Mouse (Mus musculus) embryonic facial prominence, embryonic 15.5 days (tissue): ENCODE data around the gene Fyn. TPM values are rescaled to one million over a fixed set of nuclear protein-coding genes. Genes with fewer than 3 reads are reported as not detected.

ENCODE experiments used
- ATAC-seq: fragments of 200-750 bp; cut with Nextera tagmentation; 2 replicates; pipeline ENCODE4 v1.8.0; 2017; ENCODE audit warnings: low read depth, moderate TSS enrichment; ENCODE audit not compliant: insufficient number of reproducible peaks, low FRiP score, low TSS enrichment
- H3K27ac ChIP-seq: fragments of 300-500 bp; sonication (generic); replicated peaks from 2 replicates; pipeline ENCODE4 v1.5.1; 2015; ENCODE audit warnings: mild to moderate bottlenecking, inconsistent platforms
- H3K27me3 ChIP-seq: fragments of 300-500 bp; sonication (generic); 2 replicates; pipeline ENCODE4 v1.6.1; 2015; ENCODE audit warnings: inconsistent platforms
- H3K36me3 ChIP-seq: fragments of 300-500 bp; sonication (generic); 2 replicates; pipeline ENCODE4 v1.6.1; 2015; ENCODE audit warnings: mild to moderate bottlenecking, inconsistent platforms
- H3K4me1 ChIP-seq: fragments of 300-500 bp; sonication (generic); 2 replicates; pipeline ENCODE4 v1.6.1; 2015; ENCODE audit warnings: inconsistent platforms
- H3K4me2 ChIP-seq: fragments of 300-500 bp; sonication (generic); replicated peaks from 2 replicates; pipeline ENCODE4 v1.6.1; 2015; ENCODE audit warnings: mild to moderate bottlenecking, inconsistent platforms
- H3K4me3 ChIP-seq: fragments of 300-500 bp; sonication (generic); replicated peaks from 2 replicates; pipeline ENCODE4 v1.5.1; 2015; ENCODE audit warnings: mild to moderate bottlenecking, inconsistent platforms
- H3K9ac ChIP-seq: fragments of 300-500 bp; sonication (generic); 2 replicates; pipeline ENCODE4 v1.6.1; 2015; ENCODE audit warnings: inconsistent platforms
- H3K9me3 ChIP-seq: fragments of 300-500 bp; sonication (generic); replicated peaks from 2 replicates; pipeline ENCODE4 v1.6.1; 2016; ENCODE audit warnings: inconsistent platforms
- WGBS: fragments of 180-500 bp; shearing (Covaris S2); methylation state at CpG from one replicate; pipeline ENCODE4 v1.1.7; 2015; 5-methylcytosine and 5-hydroxymethylcytosine counted together
- polyA plus RNA-seq: library from polyadenylated mRNA; unstranded; fragments of >200 nt; fragmentation: Nextera tagmentation; extraction: Ambion mirVana; gene quantifications from 2 replicates; pipeline ENCODE4 v1.2.1, GENCODE M21; 2015

Fyn gene
- polyA plus RNA-seq, 1 experiment from 2014 or later, result 42.8 TPM

DNA sequence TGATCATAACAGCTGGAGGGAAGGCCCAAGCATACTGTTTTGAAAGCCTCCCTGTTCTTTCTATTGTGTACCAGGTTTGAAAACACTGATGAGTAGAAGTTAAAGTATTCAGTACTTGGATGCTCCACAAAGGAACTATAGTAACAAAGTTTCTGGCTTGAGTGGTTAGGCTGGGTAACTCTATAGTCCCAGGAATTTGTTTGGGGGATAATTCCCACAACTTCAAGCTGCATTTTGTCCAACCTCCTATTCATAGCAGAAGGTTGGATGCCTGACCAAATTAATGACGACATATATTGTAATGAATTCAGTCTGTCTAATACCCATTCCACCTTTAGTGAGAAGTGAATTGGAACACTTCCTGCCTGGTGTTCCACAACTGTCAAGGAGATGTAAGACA lies 22.7 kb upstream of the Fyn start:
- H3K27me3 ChIP-seq, result no peaks in the 10 kb centered on the region
- H3K4me2 ChIP-seq, result no peak overlapping the region
- H3K9ac ChIP-seq, result no peak overlapping the region
- ATAC-seq, result 0 out of 2 replicates have a peak, but pooled peaks have one; percentile 7
- WGBS, result 48% methylated on average over 1 of the region's 1 CpGs
- no peak overlapping the region for H3K27ac ChIP-seq
- no peaks in the 10 kb centered on the region for H3K4me1 ChIP-seq
- H3K36me3 ChIP-seq, result no peaks in the 10 kb centered on the region
- no peaks in the 10 kb centered on the region for H3K9me3 ChIP-seq
- H3K4me3 ChIP-seq, result no peak overlapping the region

DNA sequence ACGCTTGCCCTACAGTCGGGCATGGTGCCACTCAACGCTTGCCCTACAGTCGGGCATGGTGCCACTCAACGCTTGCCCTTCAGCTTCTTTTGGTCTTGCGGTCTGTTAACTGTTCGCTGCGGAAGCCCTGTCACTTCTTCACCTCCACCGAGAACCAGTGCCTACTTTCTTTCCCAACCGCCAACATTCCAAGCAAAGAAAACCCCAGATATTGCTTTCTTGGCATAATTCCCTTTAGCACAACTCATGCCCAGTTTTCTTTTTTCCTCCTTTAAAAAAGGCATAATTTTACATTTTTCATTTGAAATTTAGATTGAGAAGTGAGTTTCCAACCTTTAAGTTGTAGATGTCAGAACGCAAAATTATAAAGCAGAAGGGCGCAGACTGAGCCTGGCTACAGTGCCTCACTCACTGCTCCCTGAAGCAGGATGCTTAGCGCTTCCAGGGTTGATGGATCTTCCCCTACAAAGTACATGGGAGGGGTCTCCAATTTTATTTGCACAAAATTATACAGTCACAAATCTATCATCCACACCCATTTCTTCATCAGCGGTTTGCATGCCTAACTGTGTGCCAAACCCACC lies 18.8 kb upstream of the Fyn start:
- no peak overlapping the region for H3K4me2 ChIP-seq
- no peaks in the 10 kb centered on the region for H3K27me3 ChIP-seq
- no peaks in the 10 kb centered on the region for H3K36me3 ChIP-seq
- H3K4me1 ChIP-seq, result no peaks in the 10 kb centered on the region
- ATAC-seq, result no peak
- H3K9me3 ChIP-seq, result no peaks in the 10 kb centered on the region
- H3K4me3 ChIP-seq, result no peak overlapping the region
- H3K9ac ChIP-seq, result no peak overlapping the region
- whole genome bisulfite sequencing, result 85% methylated on average over 14 of the region's 14 CpGs
- H3K27ac ChIP-seq, result no peak overlapping the region

DNA sequence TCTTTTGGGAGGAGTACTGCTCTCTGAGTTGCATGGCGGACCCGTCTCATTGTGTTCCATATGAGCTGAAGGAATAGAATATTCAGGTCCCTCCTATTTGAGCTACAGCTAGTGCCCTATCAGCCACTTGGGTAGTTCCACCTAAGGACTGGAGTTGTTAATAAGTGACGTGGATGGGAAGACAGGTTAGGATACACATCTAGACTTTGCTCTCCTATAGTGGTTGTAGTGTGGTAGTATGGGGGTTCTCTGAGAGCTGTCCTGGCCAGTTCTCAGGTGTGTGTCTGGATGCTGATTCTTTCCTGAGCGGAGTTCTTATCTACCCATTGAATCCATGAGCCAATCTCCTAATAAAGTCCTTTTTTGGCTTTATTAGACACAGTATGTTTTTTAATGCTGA lies 4.5 kb upstream of the Fyn start:
- H3K27me3 ChIP-seq, result peaks cover 3% of the 10 kb centered on the region; the same call in 1 of the 2 replicates
- H3K9me3 ChIP-seq, result no peaks in the 10 kb centered on the region
- H3K4me1 ChIP-seq, result peaks cover 1% of the 10 kb centered on the region; the same call in 1 of the 2 replicates
- no peak overlapping the region for H3K4me3 ChIP-seq
- ATAC-seq, result no peak
- WGBS, result 92% methylated on average over 4 of the region's 4 CpGs
- no peak overlapping the region for H3K27ac ChIP-seq
- H3K4me2 ChIP-seq, result no peak overlapping the region
- H3K36me3 ChIP-seq, result no peaks in the 10 kb centered on the region
- H3K9ac ChIP-seq, result no peak overlapping the region

DNA sequence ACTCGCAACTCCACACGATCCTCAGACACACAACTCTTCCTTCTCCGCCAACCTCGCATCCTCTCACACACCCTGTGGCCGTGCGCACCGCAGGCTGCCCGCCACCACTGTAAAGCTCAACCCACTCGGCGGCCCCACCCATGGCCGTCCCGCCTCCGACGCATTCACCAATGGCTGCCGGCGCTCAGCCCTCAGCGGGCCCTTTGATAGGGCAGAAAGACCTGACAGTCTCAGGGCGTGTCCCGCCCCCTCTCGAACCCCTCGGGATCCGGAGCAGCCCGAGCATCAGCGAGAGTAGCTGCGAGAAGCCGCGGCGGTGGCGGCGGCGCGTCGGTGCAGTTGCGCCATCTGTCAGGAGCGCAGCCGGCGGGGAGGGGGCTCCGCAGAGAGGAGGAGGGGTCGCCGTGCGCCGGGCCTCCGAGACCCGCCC lies 862 bp downstream of the Fyn start:
- WGBS, result under 1% methylated on average over 37 of the region's 44 CpGs
- Histone ChIP-seq H3K4me2 (peak overlapping the region; percentile 76), H3K4me1 (peaks cover 26% of the 10 kb centered on the region)

DNA sequence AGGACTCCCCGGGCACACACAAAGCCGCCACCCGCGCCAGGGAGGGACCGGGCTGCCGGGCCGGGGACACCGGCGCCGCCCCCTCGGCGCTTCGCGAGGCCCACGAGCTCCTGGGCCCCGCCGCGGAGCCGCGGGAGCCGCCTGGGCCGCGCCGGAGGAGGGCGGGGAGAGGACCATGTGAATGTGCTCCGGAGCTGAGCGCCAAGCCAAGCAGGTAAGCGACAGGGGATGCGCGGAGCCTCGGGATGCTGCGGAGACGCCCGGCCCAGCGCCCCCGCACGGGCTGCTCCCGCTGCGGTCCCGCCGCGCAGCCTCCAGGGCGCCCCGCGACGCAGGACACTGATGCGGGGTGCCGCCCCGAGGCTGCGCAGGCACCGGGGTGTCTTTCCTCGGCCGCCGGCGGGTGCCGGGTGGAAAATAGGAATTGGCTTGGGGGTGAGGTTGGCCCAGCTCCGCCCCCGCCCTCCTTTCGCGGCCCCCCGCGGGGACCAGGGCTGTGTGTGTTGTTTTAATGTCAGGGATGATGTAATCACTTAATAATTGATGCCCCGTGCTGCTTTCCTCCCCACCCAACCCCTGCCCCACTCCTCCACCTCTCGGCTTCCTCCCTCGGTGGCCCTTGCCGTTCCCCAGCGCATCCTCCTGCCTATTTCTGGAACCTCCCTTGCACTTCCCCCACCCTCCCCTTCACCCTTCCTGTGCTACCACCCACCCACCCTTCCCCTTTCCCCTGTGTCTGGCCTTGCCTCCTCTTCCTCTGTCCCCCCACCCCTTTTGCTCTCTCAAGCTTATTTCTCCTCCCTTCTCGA lies 1.5 kb downstream of the Fyn start:
- H3K36me3 ChIP-seq, result no peaks in the 10 kb centered on the region
- peaks cover 3% of the 10 kb centered on the region; the same call in 1 of the 2 replicates for H3K27me3 ChIP-seq
- H3K9me3 ChIP-seq, result no peaks in the 10 kb centered on the region
- peak overlapping the region; percentile 80 for H3K9ac ChIP-seq
- H3K4me2 ChIP-seq, result peak overlapping the region; percentile 76
- peak overlapping the region; percentile 85 for H3K4me3 ChIP-seq
- WGBS, result 0% methylated on average over 64 of the region's 68 CpGs
- H3K27ac ChIP-seq, result peak overlapping the region; percentile 91
- H3K4me1 ChIP-seq, result peaks cover 26% of the 10 kb centered on the region
- peak; percentile 61 for ATAC-seq

More for the DNA sequence above, 862 bp downstream of the Fyn start:
- Histone ChIP-seq H3K36me3 (no peaks in the 10 kb centered on the region), H3K27me3 (peaks cover 3% of the 10 kb centered on the region; the same call in 1 of the 2 replicates), H3K9ac (peak overlapping the region; percentile 80), H3K27ac (peak overlapping the region; percentile 91), H3K4me3 (peak overlapping the region; percentile 85), H3K9me3 (no peaks in the 10 kb centered on the region)
- peak; percentile 99 for ATAC-seq

DNA sequence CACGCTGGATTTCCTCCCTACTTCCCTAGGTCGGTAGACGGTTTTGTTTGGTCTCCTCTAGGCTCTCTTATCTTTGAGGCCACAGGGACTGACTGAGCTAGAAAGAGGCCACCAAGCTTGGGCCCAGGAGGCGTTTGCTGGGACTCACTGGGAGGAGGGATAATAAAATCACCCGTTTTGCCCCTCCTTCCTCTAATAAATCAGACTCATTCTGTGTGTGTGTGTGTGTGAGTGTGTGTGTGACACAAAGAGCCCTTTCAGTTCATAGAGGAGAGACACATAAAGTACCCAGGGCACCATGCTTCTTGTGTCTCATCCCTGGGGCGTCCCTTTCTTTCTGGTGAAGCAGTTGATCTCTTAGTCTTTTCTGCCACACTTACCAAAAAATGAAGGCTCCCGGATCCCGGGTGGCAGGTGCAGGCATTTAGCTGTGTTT lies 2.1 kb downstream of the Fyn start:
- WGBS, result 4% methylated on average over 8 of the region's 8 CpGs
- no peak for ATAC-seq
- H3K27me3 ChIP-seq, result peaks cover 3% of the 10 kb centered on the region; the same call in 1 of the 2 replicates
- H3K4me1 ChIP-seq, result peaks cover 26% of the 10 kb centered on the region
- peak overlapping the region; percentile 76 for H3K4me2 ChIP-seq
- H3K9ac ChIP-seq, result peak overlapping the region; percentile 80
- no peaks in the 10 kb centered on the region for H3K9me3 ChIP-seq
- H3K36me3 ChIP-seq, result no peaks in the 10 kb centered on the region
- peak overlapping the region; percentile 91; the same call in 1 of the 2 replicates for H3K27ac ChIP-seq
- H3K4me3 ChIP-seq, result peak overlapping the region; percentile 85

DNA sequence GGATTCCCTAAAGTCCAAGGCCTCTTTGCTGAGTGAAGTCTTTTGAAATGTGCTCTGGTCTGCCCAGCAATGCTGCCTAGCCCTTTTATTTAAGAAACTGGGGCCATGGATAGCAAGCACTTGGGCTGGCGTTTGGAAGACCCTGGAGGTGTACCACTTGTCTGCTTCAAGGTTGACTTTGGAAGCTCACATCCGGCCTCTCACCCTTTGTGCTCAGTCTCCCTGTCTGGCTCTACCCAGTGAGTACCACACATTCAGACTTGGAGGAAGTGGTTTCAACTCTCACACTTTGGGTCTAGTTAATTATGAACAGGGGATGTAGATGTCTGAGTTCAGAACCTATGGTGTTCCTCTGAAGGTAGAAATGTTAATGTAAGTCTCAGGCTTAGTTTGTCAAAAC lies 2.8 kb downstream of the Fyn start:
- H3K27ac ChIP-seq, result no peak overlapping the region
- no peak overlapping the region for H3K9ac ChIP-seq
- peaks cover 3% of the 10 kb centered on the region; the same call in 1 of the 2 replicates for H3K27me3 ChIP-seq
- peaks cover 27% of the 10 kb centered on the region for H3K4me1 ChIP-seq
- peak overlapping the region; percentile 85 for H3K4me3 ChIP-seq
- peak overlapping the region; percentile 76 for H3K4me2 ChIP-seq
- 58% methylated on average over 2 of the region's 2 CpGs for WGBS
- H3K9me3 ChIP-seq, result no peaks in the 10 kb centered on the region
- ATAC-seq, result no peak
- H3K36me3 ChIP-seq, result no peaks in the 10 kb centered on the region

DNA sequence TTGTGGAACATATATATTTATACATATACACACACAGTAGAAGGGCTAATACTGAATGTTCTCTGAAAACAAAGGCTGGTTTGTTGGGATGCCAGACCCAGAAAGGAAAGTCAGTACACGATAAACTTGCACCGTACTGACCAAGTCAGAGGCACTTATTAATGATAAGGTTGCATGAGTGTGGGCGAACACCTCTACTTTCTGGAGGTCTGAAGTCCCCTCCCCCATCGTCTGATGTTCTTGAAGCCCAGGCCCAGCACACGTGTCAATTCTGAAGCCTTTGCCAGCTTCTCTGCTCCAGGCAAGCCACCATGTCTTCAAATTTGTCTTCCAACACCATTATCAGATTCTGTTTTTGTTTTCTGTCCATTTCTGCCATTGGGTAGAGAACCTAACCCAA lies 3.3 kb downstream of the Fyn start:
- peak overlapping the region; percentile 85; the same call in 1 of the 2 replicates for H3K4me3 ChIP-seq
- ATAC-seq, result no peak
- no peak overlapping the region for H3K9ac ChIP-seq
- H3K27ac ChIP-seq, result no peak overlapping the region
- WGBS, result 76% methylated on average over 5 of the region's 5 CpGs
- peaks cover 3% of the 10 kb centered on the region; the same call in 1 of the 2 replicates for H3K27me3 ChIP-seq
- peaks cover 32% of the 10 kb centered on the region for H3K4me1 ChIP-seq
- no peaks in the 10 kb centered on the region for H3K36me3 ChIP-seq
- H3K4me2 ChIP-seq, result peak overlapping the region; percentile 76; the same call in 1 of the 2 replicates
- H3K9me3 ChIP-seq, result no peaks in the 10 kb centered on the region

DNA sequence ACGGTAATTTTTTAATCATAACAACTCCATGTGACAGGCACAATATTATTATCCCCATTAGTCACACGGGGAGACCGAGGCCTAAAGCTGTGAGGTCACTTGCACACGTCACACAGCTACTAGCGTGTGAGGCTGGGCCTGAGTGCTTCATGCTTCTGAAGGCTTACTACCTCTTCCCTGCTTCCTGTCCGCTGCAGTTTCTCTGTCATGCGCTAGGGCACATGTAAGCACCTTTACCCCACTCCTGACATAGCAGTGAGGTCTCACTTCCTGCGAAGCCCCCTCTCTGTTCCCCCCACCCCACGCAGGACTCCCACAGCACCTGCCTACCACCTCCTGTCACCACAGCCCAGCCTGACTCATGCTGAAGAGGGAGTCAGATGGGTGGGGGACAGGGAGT lies 8.0 kb downstream of the Fyn start:
- no peaks in the 10 kb centered on the region for H3K9me3 ChIP-seq
- no peak overlapping the region for H3K27ac ChIP-seq
- H3K4me2 ChIP-seq, result no peak overlapping the region
- H3K27me3 ChIP-seq, result no peaks in the 10 kb centered on the region
- 79% methylated on average over 9 of the region's 9 CpGs for WGBS
- no peak overlapping the region for H3K4me3 ChIP-seq
- no peaks in the 10 kb centered on the region for H3K36me3 ChIP-seq
- H3K9ac ChIP-seq, result no peak overlapping the region
- peaks cover 36% of the 10 kb centered on the region for H3K4me1 ChIP-seq
- no peak for ATAC-seq

DNA sequence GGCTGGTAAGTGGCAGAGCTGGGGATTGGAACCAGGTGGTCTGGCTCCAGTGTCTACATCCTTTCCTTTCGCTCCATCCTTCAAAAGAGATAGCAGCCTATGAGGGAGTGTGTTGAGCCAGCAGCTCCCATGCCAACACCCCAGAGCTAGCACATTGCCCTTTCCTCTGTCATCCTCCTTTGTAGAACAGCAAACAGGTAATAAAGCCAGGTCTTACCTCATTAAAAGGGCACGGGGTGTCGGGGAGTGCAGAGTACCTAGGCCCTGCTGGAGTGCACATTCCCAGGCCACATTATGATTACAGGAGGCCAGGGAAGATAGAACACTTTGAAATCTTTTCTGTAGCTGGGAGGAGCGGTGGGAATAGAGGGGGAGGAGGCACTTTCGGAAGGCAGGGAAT lies 8.6 kb downstream of the Fyn start:
- Histone ChIP-seq H3K9me3 (no peaks in the 10 kb centered on the region), H3K4me1 (peaks cover 30% of the 10 kb centered on the region), H3K36me3 (no peaks in the 10 kb centered on the region), H3K27me3 (no peaks in the 10 kb centered on the region), H3K27ac (no peak overlapping the region), H3K9ac (no peak overlapping the region), H3K4me2 (no peak overlapping the region), H3K4me3 (no peak overlapping the region)
- WGBS, result 75% methylated on average over 5 of the region's 5 CpGs
- ATAC-seq, result no peak

DNA sequence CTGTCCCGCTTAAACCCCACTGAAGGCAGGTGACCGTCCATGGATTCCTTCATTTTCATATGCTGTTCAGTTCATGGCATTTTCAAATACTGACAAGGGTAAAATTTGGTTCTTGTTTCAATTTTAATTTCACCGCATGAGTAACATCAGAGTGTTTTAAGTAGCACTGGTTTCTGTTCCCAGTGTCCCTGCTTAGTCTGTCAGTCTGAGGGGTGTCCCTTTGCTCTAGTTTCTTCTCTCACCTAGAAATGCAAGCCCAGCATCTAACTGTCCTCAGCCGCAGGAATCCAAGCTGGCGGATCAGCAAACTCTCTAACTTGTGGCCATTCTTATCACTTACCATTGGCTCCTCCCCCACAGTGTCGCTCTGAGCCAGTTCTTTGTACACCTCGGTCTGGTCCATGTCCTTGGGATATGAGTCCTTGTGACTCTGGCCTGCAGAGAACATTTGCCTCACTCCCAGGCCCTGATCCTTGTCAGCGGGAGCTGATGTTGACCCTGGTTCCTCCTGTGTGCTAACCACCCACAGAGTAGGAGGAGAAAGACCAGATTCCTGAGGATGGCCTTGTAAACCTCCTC lies 9.5 kb downstream of the Fyn start:
- Histone ChIP-seq H3K9ac (no peak overlapping the region), H3K36me3 (no peaks in the 10 kb centered on the region), H3K4me3 (no peak overlapping the region), H3K27me3 (no peaks in the 10 kb centered on the region), H3K27ac (no peak overlapping the region), H3K4me1 (peaks cover 32% of the 10 kb centered on the region), H3K9me3 (no peaks in the 10 kb centered on the region), H3K4me2 (no peak overlapping the region)
- no peak for ATAC-seq
- 77% methylated on average over 8 of the region's 8 CpGs for WGBS
